Mouse (Mus musculus) adrenal gland, postnatal 4 days (tissue): ENCODE data around the gene Rac2. TPM values are rescaled to one million over a fixed set of nuclear protein-coding genes. Genes with fewer than 3 reads are reported as not detected.
A peak's percentile ranks its signal among the peaks of the same experiment; 100 is the strongest.

ENCODE experiments used
- DNase-seq, 2 experiments: peaks; one replicate each; pipeline ENCODE4 v3.0.0; 2021 to 2022; ENCODE audit warnings: low spot score in 2 of 2, mixed read lengths in 2 of 2
- total RNA-seq, 2 experiments: library from RNA; stranded (reverse); gene quantifications; 2 replicates each; pipeline ENCODE4 v1.2.3; 2021

Rac2 gene
- total RNA-seq, 2 experiments from 2014 or later: 9.4 to 10.4 TPM

- no peak for DNase-seq
These were observed 24.3 kb downstream of the Rac2 start for GRCm38 (mm10) chr15:78548336-78548665.

- no peak for DNase-seq
These were observed 24.9 kb downstream of the Rac2 start for GRCm38 (mm10) chr15:78547415-78548335.

GRCm38 (mm10) chr15:78546060-78546459, 26.5 kb downstream of the Rac2 start:
- DNase-seq: no peak

GRCm38 (mm10) chr15:78544561-78545001, 28.0 kb downstream of the Rac2 start, which contains the start of gene Sstr3:
Gene Sstr3, minus strand, starts transcription at chr15:78544685.
- no peak for DNase-seq

- no peak for DNase-seq
These were observed 28.5 kb downstream of the Rac2 start for GRCm38 (mm10) chr15:78544041-78544440.

- no peak for DNase-seq
These were observed 29.7 kb downstream of the Rac2 start for GRCm38 (mm10) chr15:78542767-78543303.

- no peak for DNase-seq
These were observed 30.4 kb downstream of the Rac2 start for GRCm38 (mm10) chr15:78542098-78542766.

- no peak for DNase-seq
These were observed 31.0 kb downstream of the Rac2 start for GRCm38 (mm10) chr15:78541606-78542005.

- DNase-seq: no peak
These were observed 31.5 kb downstream of the Rac2 start for GRCm38 (mm10) chr15:78541036-78541435.

- no peak for DNase-seq
These were observed 36.7 kb downstream of the Rac2 start for GRCm38 (mm10) chr15:78535723-78536421.

GRCm38 (mm10) chr15:78533346-78533835, 39.2 kb downstream of the Rac2 start:
- no peak for DNase-seq

- DNase-seq: no peak
These were observed 39.8 kb downstream of the Rac2 start for GRCm38 (mm10) chr15:78532566-78533345.

- peak; percentile 92 to 95 for DNase-seq
These were observed 40.6 kb downstream of the Rac2 start for GRCm38 (mm10) chr15:78531901-78532469.

GRCm38 (mm10) chr15:78531451-78531720, 41.2 kb downstream of the Rac2 start:
- DNase-seq: no peak

GRCm38 (mm10) chr15:78530671-78531450, 41.7 kb downstream of the Rac2 start, which contains the start of gene C1qtnf6:
Gene C1qtnf6, minus strand, starts transcription at chr15:78531416.
- DNase-seq: peak in 1 of 2 experiments; percentile 39

GRCm38 (mm10) chr15:78530141-78530540, 42.4 kb downstream of the Rac2 start:
- no peak for DNase-seq

- peak; percentile 41 to 59 for DNase-seq
These were observed 43.1 kb downstream of the Rac2 start for GRCm38 (mm10) chr15:78529428-78529990.

GRCm38 (mm10) chr15:78528726-78529411, 43.7 kb downstream of the Rac2 start:
- no peak for DNase-seq
